Mouse (Mus musculus) 416B (cell line): Measurements from ENCODE around the gene Serpina3m.
A peak's percentile ranks its signal among the peaks of the same experiment; 100 is the strongest.
"Not testable (repeated sequence)": the region's sequence is repeated elsewhere in the genome, so short reads cannot be mapped to it uniquely, and the experiment has no call there.

ENCODE experiments used
- DNase-seq: peaks from one replicate; pipeline ENCODE4 v3.0.0; 2011; ENCODE audit warnings: low read depth

Gene Serpina3m

GRCm38 (mm10) chr12:104388477-104388876 is 50.2 kb downstream of the Serpina3m start:
- DNase-seq = no peak

GRCm38 (mm10) chr12:104391057-104391456 is 52.8 kb downstream of the Serpina3m start:
- not testable (repeated sequence) for DNase-seq

DNA sequence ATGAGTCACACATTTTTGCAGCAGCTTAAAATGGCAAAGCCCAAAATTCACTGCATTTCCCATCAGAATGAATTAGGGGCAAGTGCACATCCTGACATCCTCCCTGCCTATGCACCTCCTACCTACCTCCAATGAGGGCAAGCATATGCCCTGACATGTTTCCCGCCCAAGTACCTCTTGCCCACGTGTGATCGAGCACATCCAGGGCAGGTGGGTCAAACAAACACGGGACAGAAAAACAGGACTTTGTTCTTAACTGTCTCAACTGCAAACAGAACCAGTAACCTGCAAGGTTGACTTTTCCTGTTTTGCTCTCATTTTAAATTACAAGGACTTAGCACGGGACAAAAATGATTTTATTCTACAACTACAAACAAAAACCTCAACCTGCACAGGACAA is 65.7 kb downstream of the Serpina3m start:
- no peak for DNase-seq

GRCm38 (mm10) chr12:104406454-104406885 is 68.2 kb downstream of the Serpina3m start, which contains the start of gene Serpina3n:
TSS of gene Serpina3n (plus strand) at chr12:104406729.
- no peak for DNase-seq

DNA sequence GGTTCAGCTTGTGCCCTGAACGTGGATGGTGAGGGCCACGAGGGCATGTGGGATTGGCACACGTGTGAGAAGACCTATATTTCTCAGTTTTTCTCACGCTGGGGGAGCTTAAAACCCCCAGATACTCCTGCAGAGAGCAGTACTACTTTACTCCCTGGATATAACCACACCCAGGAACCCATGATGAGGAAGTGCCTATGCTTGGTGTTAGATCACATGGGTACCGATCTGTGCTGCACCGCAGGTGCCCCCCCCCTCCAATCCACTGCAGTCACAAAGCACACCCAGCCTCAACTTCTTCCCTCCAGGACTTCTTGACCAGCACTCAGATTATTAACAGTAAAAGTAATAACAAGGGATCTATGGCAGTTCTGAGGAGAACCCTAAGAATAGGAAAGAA is 74.2 kb downstream of the Serpina3m start:
- DNase-seq = no peak

- DNase-seq = no peak
These were observed 76.3 kb downstream of the Serpina3m start for GRCm38 (mm10) chr12:104414576-104414975.

DNA sequence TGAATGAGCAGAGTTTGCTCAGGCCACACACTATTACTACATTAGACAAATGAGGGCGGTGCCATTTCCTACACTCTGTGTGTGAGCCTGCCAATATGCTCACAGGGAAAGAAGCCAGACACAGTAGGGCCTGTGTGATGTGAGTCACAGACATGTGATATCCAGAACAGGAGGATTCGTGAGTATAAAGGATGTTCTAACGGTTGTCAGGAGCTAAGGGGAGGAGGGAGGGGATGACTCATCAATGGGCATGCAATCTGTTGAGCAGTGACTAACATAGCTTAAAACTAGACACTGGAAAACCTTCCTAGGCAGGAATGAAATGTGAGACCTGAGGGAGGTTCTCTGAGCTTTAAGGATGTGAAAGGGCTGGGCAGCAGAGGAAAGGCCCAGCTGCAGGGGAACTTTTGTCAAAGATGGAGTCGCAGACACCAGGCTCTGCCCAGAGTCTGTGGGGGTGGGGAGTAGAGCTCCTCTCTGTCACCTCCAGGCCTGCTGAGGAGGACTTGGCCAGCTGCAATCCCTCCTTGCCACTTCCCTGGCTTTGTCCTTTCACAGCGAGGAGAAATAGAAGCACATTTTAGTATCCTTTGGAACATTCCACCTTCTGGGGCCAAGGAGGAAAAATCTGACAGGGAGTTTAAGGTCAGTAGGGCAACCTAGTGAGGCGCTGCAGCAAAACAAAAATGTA is 77.5 kb downstream of the Serpina3m start:
- peak; percentile 78 for DNase-seq

- peak; percentile 61 for DNase-seq
These were observed 80.3 kb downstream of the Serpina3m start for GRCm38 (mm10) chr12:104418340-104419135.

DNA sequence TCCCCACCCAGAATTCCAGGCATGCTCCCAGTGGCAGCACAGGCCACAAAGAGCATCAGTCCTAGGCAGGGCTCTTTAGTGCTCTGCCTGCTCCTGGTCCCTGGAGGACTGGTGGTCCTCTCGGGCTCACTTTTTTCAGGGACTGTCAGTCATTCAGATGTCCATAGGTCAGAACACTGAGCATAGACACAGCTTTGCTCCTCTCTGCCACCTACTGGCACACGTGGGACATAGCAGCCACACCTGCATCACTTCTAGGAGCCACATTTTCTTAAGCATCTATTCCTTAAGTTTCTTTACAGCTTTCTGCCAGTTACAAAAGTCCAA is 80.8 kb downstream of the Serpina3m start:
- DNase-seq = peak; percentile 21

GRCm38 (mm10) chr12:104422615-104423392 is 84.5 kb downstream of the Serpina3m start:
- peak; percentile 53 for DNase-seq

GRCm38 (mm10) chr12:104425591-104425990 is 87.3 kb downstream of the Serpina3m start:
- DNase-seq = no peak

DNA sequence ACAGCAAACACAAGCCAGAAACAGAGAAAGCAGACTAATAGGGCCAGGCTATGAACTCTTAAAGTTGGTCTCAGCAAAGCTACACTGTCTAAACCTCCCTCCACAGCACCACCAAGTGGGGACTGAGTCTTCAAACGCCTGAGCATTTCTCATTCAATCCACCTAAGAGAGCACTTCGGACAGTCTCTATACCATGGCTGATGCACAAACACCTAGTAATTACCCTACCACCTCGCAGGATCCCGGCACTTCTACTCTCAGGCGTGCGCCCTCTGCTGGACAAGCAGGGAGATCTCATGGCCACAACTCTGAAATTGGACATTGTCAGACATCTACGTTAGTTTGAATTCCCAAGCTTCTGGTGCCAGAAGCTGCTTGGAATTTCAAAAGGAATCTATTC is 88.6 kb downstream of the Serpina3m start:
- peak; percentile 59 for DNase-seq

DNA sequence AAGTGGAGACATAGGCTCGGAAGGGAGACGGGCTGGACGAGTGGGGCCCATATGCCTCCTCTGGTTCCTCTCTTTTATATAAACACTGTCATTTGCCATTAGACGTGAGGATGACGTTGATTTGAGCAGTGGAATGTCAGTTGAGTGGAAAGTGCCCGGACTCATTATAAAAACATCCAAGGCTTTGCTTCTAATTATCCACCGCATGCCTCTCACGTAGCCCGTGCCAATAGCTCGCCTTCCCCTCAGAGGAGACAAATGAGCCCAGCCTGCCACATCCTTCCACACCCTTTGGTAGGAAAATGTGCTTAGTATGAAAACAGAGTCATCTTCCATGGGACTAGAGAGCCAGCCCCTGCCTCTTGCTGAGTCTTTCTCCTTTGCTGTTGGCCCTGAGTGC is 93.1 kb downstream of the Serpina3m start:
- DNase-seq = no peak

DNA sequence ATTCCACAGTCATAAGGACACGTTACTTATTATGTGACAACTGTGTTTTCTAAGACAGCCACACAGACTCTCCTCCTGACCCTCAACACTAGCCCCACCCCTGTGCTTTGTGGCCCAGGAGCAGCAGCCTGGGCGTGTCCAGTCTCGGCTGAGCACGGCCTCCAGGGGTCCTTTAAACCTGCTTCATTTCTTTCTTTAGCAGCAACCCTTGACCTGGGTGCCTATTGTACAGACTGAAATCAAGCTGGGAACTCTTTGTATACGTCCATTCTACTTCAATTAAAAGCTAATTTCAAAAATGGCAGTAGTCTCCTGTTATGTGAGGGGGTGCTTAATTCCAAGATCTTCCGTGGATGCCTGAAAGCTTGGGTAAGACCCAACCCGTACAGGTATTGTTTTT is 94.9 kb downstream of the Serpina3m start:
- DNase-seq = no peak

DNA sequence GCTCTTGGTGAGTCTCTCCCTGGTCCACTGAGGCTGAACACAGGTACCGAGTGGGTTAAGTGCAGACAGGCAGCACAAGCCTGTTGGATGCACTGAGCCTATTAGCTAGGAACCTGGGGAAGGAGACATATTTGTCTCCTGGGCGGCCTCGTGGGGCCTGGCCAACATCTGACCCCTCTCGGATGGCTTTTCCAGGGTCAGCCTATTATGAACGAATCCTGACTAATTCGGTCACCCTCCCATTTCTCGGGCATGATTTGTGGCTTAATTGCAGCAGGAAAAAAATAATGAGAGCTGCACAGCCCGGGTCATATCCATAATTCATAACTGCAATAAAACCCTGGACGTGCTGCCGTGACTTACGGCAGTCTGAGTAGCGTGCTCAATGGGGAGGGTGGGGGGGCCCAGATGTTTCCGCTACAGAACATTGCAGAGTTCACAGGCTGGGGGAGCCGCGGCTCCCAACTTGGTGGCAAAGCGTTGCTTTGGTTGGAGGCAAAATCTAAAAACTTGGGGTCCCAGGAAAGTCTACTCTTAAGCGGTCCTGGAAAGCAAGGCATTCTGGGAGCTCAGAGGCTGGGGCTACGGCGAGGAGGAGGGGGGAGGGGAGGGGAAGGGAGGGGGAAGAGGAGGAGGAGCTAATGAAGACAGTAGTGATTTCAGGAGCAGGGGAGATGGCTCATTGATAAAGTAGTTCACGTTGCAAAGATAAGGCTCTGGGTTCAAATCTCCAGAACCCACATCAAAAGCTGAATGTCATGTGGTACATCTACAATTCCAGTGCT is 95.9 kb downstream of the Serpina3m start:
- no peak for DNase-seq

GRCm38 (mm10) chr12:104440087-104440760 is 101.9 kb downstream of the Serpina3m start:
- peak; percentile 41 for DNase-seq

DNA sequence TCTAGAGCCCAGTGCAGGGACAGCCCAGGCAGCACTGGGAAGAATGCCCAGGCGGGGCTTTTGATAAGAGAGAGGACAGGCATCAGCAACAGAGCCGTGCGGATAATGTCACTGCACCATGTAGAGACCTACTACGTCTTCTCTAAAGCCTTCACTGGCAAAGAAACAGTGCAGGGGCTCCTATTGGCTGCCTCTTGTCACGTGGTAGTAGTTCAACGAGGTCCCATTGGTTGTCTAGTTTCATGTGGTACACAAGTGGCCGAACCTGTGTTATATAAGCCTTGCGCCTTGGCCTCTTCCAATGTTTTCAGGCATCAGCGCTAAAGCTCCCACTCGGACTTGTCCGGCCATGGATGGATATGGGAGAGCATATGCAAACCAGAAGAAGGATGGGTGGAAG is 105.4 kb downstream of the Serpina3m start:
- no peak for DNase-seq
